Mouse (Mus musculus): ENCODE results near the gene Magi1. TPM values are rescaled to one million over a fixed set of nuclear protein-coding genes. Genes with fewer than 3 reads are reported as not detected.

Gene Magi1
- polyA plus RNA-seq, 1 experiment from 2014 or later, result 10.9 TPM

- peaks cover 38% of the 10 kb centered on the region for H3K4me1 ChIP-seq (ENCODE audit: control insufficient read depth, insufficient read depth, low read length)
- H3K27ac ChIP-seq (ENCODE audit: low read depth, low read length), result peak overlapping the region; percentile 57
- no peaks in the 10 kb centered on the region for H3K9me3 ChIP-seq (ENCODE audit: control insufficient read depth, low read length)
- H3K4me2 ChIP-seq (replicated peaks; ENCODE audit: low read depth, low read length), result no peak overlapping the region; the same call in 1 of the 2 replicates
- H3K36me3 ChIP-seq (ENCODE audit: control insufficient read depth, insufficient read depth, low read length), result no peaks in the 10 kb centered on the region
- H3K27me3 ChIP-seq (ENCODE audit: control insufficient read depth, insufficient read depth, low read length), result no peaks in the 10 kb centered on the region
- ATAC-seq (ENCODE audit: low FRiP score, low TSS enrichment), result no peak
- 56% methylated on average over 14 of the region's 14 CpGs for WGBS
- H3K4me3 ChIP-seq (ENCODE audit: low read length), result no peak overlapping the region
- H3K9ac ChIP-seq (ENCODE audit: low read depth, low read length), result no peak overlapping the region
These were observed 100.3 kb downstream of the Magi1 start for GRCm38 (mm10) chr6:94183354-94183851.

- H3K4me3 ChIP-seq (ENCODE audit: low read length), result no peak overlapping the region
- H3K27ac ChIP-seq (ENCODE audit: low read depth, low read length), result peak overlapping the region; percentile 66; the same call in 1 of the 2 replicates
- ATAC-seq (ENCODE audit: low FRiP score, low TSS enrichment), result no peak
- H3K27me3 ChIP-seq (ENCODE audit: control insufficient read depth, insufficient read depth, low read length), result no peaks in the 10 kb centered on the region
- H3K9me3 ChIP-seq (ENCODE audit: control insufficient read depth, low read length), result no peaks in the 10 kb centered on the region
- no peak overlapping the region for H3K4me2 ChIP-seq (replicated peaks; ENCODE audit: low read depth, low read length)
- H3K9ac ChIP-seq (ENCODE audit: low read depth, low read length), result no peak overlapping the region
- WGBS, result 20% methylated on average over 2 of the region's 2 CpGs
- H3K36me3 ChIP-seq (ENCODE audit: control insufficient read depth, insufficient read depth, low read length), result no peaks in the 10 kb centered on the region
- H3K4me1 ChIP-seq (ENCODE audit: control insufficient read depth, insufficient read depth, low read length), result peaks cover 41% of the 10 kb centered on the region
These were observed 102.0 kb downstream of the Magi1 start for GRCm38 (mm10) chr6:94181673-94182255.

- Histone ChIP-seq H3K36me3 (ENCODE audit: control insufficient read depth, insufficient read depth, low read length) (no peaks in the 10 kb centered on the region), H3K27ac (ENCODE audit: low read depth, low read length) (no peak overlapping the region), H3K9ac (ENCODE audit: low read depth, low read length) (no peak overlapping the region), H3K4me3 (ENCODE audit: low read length) (no peak overlapping the region), H3K4me2 (replicated peaks; ENCODE audit: low read depth, low read length) (no peak overlapping the region), H3K27me3 (ENCODE audit: control insufficient read depth, insufficient read depth, low read length) (no peaks in the 10 kb centered on the region), H3K9me3 (ENCODE audit: control insufficient read depth, low read length) (no peaks in the 10 kb centered on the region), H3K4me1 (ENCODE audit: control insufficient read depth, insufficient read depth, low read length) (peaks cover 39% of the 10 kb centered on the region)
- ATAC-seq (ENCODE audit: low FRiP score, low TSS enrichment), result no peak
- WGBS, result 88% methylated on average over 14 of the region's 14 CpGs
These were observed 103.2 kb downstream of the Magi1 start for GRCm38 (mm10) chr6:94180331-94181150.

- 68% methylated on average over 3 of the region's 3 CpGs for WGBS
- no peak for ATAC-seq (ENCODE audit: low FRiP score, low TSS enrichment)
- Histone ChIP-seq H3K9ac (ENCODE audit: low read depth, low read length) (no peak overlapping the region), H3K9me3 (ENCODE audit: control insufficient read depth, low read length) (no peaks in the 10 kb centered on the region), H3K4me3 (ENCODE audit: low read length) (no peak overlapping the region), H3K27ac (ENCODE audit: low read depth, low read length) (no peak overlapping the region), H3K4me1 (ENCODE audit: control insufficient read depth, insufficient read depth, low read length) (peaks cover 20% of the 10 kb centered on the region), H3K27me3 (ENCODE audit: control insufficient read depth, insufficient read depth, low read length) (no peaks in the 10 kb centered on the region), H3K36me3 (ENCODE audit: control insufficient read depth, insufficient read depth, low read length) (no peaks in the 10 kb centered on the region), H3K4me2 (replicated peaks; ENCODE audit: low read depth, low read length) (no peak overlapping the region)
These were observed 106.2 kb downstream of the Magi1 start for GRCm38 (mm10) chr6:94177559-94177958.

GRCm38 (mm10) chr6:94176705-94177104 lies 107.0 kb downstream of the Magi1 start:
- ATAC-seq (ENCODE audit: low FRiP score, low TSS enrichment), result no peak
- Histone ChIP-seq H3K4me3 (ENCODE audit: low read length) (no peak overlapping the region), H3K9me3 (ENCODE audit: control insufficient read depth, low read length) (no peaks in the 10 kb centered on the region), H3K27me3 (ENCODE audit: control insufficient read depth, insufficient read depth, low read length) (no peaks in the 10 kb centered on the region), H3K4me2 (replicated peaks; ENCODE audit: low read depth, low read length) (no peak overlapping the region), H3K36me3 (ENCODE audit: control insufficient read depth, insufficient read depth, low read length) (no peaks in the 10 kb centered on the region), H3K9ac (ENCODE audit: low read depth, low read length) (no peak overlapping the region), H3K4me1 (ENCODE audit: control insufficient read depth, insufficient read depth, low read length) (peaks cover 11% of the 10 kb centered on the region; the same call in 1 of the 2 replicates), H3K27ac (ENCODE audit: low read depth, low read length) (peak overlapping the region; percentile 24; the same call in 1 of the 2 replicates)
- WGBS, result 35% methylated on average over 4 of the region's 4 CpGs

- WGBS, result 53% methylated on average over 8 of the region's 8 CpGs
- Histone ChIP-seq H3K4me3 (ENCODE audit: low read length) (no peak overlapping the region), H3K36me3 (ENCODE audit: control insufficient read depth, insufficient read depth, low read length) (no peaks in the 10 kb centered on the region), H3K27me3 (ENCODE audit: control insufficient read depth, insufficient read depth, low read length) (no peaks in the 10 kb centered on the region), H3K4me1 (ENCODE audit: control insufficient read depth, insufficient read depth, low read length) (0 out of 2 replicates have a peak, but pooled peaks cover 3% of the 10 kb centered on the region), H3K9me3 (ENCODE audit: control insufficient read depth, low read length) (no peaks in the 10 kb centered on the region), H3K27ac (ENCODE audit: low read depth, low read length) (peak overlapping the region; percentile 26; the same call in 1 of the 2 replicates), H3K9ac (ENCODE audit: low read depth, low read length) (no peak overlapping the region), H3K4me2 (replicated peaks; ENCODE audit: low read depth, low read length) (no peak overlapping the region)
- ATAC-seq (ENCODE audit: low FRiP score, low TSS enrichment), result no peak
These were observed 112.5 kb downstream of the Magi1 start for GRCm38 (mm10) chr6:94171250-94171649.

- ATAC-seq (ENCODE audit: low FRiP score, low TSS enrichment), result no peak
- no peaks in the 10 kb centered on the region for H3K9me3 ChIP-seq (ENCODE audit: control insufficient read depth, low read length)
These were observed 114.0 kb downstream of the Magi1 start for GRCm38 (mm10) chr6:94169581-94170194.

GRCm38 (mm10) chr6:94165951-94166350 lies 117.8 kb downstream of the Magi1 start:
- Histone ChIP-seq H3K27me3 (ENCODE audit: control insufficient read depth, insufficient read depth, low read length) (no peaks in the 10 kb centered on the region), H3K9ac (ENCODE audit: low read depth, low read length) (no peak overlapping the region), H3K27ac (ENCODE audit: low read depth, low read length) (no peak overlapping the region), H3K4me3 (ENCODE audit: low read length) (no peak overlapping the region), H3K4me1 (ENCODE audit: control insufficient read depth, insufficient read depth, low read length) (peaks cover 17% of the 10 kb centered on the region), H3K36me3 (ENCODE audit: control insufficient read depth, insufficient read depth, low read length) (no peaks in the 10 kb centered on the region), H3K9me3 (ENCODE audit: control insufficient read depth, low read length) (no peaks in the 10 kb centered on the region), H3K4me2 (replicated peaks; ENCODE audit: low read depth, low read length) (no peak overlapping the region)
- WGBS, result 89% methylated on average over 1 of the region's 1 CpGs
- ATAC-seq (ENCODE audit: low FRiP score, low TSS enrichment), result no peak

More at GRCm38 (mm10) chr6:94169581-94170194, 114.0 kb downstream of the Magi1 start:
- Histone ChIP-seq H3K4me3 (ENCODE audit: low read length) (no peak overlapping the region), H3K4me2 (replicated peaks; ENCODE audit: low read depth, low read length) (no peak overlapping the region), H3K36me3 (ENCODE audit: control insufficient read depth, insufficient read depth, low read length) (no peaks in the 10 kb centered on the region), H3K27me3 (ENCODE audit: control insufficient read depth, insufficient read depth, low read length) (no peaks in the 10 kb centered on the region), H3K27ac (ENCODE audit: low read depth, low read length) (no peak overlapping the region), H3K4me1 (ENCODE audit: control insufficient read depth, insufficient read depth, low read length) (0 out of 2 replicates have a peak, but pooled peaks cover 7% of the 10 kb centered on the region), H3K9ac (ENCODE audit: low read depth, low read length) (no peak overlapping the region)
- 80% methylated on average over 9 of the region's 9 CpGs for WGBS

Data from kidney, embryonic 14.5 days (tissue).